Mouse (Mus musculus) CH12.LX (cell line): Measurements from ENCODE around the gene Gng2. TPM values are rescaled to one million over a fixed set of nuclear protein-coding genes. Genes with fewer than 3 reads are reported as not detected.

Experiments
- DNase-seq: peaks from one replicate; pipeline ENCODE4 v3.0.0-alpha.2; 2013; ENCODE audit errors: extremely low read depth
- H3K27ac ChIP-seq: 2 replicates; pipeline ENCODE4 v1.5.1; 2012; ENCODE audit warnings: low read depth, mild to moderate bottlenecking, control low read depth, moderate library complexity; ENCODE audit not compliant: insufficient read depth
- H3K27me3 ChIP-seq: replicated peaks from 2 replicates; pipeline ENCODE3; 2012; ENCODE audit warnings: inconsistent platforms
- H3K36me3 ChIP-seq, 2 experiments: replicated peaks in 1 of 2; 2 replicates each; pipeline versions ENCODE3 to v1.6.1; 2012; ENCODE audit warnings: inconsistent platforms in 1 of 2, low read length in 1 of 2, mild to moderate bottlenecking in 1 of 2, mixed read lengths in 1 of 2, moderate library complexity in 1 of 2; ENCODE audit not compliant: control insufficient read depth in 1 of 2, insufficient read depth in 1 of 2
- H3K4me1 ChIP-seq, 2 experiments: 2 replicates each; pipeline ENCODE4 v1.6.1; 2012; ENCODE audit warnings: inconsistent platforms in 1 of 2, moderate library complexity in 1 of 2; ENCODE audit not compliant: insufficient read depth in 2 of 2, control insufficient read depth in 1 of 2
- H3K4me2 ChIP-seq: 2 replicates; pipeline ENCODE4 v1.6.1; 2012; ENCODE audit warnings: low read depth, mild to moderate bottlenecking, control low read depth; ENCODE audit not compliant: poor library complexity, insufficient read depth, severe bottlenecking
- H3K4me3 ChIP-seq, 3 experiments: fragments of 150-350 bp in 1 of 3; sonication (generic) in 1 of 3; replicated peaks in 1 of 3; 2 replicates each; pipeline versions ENCODE3 to v1.5.1; 2011 to 2012; ENCODE audit warnings: low read depth in 2 of 3, low read length in 2 of 3, mild to moderate bottlenecking in 2 of 3, moderate library complexity in 2 of 3, control low read depth in 1 of 3, improper control_type of control experiment in 1 of 3, inconsistent platforms in 1 of 3, mixed read lengths in 1 of 3; ENCODE audit not compliant: poor library complexity in 1 of 3
- H3K79me2 ChIP-seq: replicated peaks from 2 replicates; pipeline ENCODE4 v1.6.1; 2012; ENCODE audit warnings: mild to moderate bottlenecking, moderate library complexity; ENCODE audit not compliant: control insufficient read depth, poor library complexity, insufficient read depth, severe bottlenecking; ENCODE audit errors: extremely low read depth
- H3K9ac ChIP-seq: 2 replicates; pipeline ENCODE4 v1.6.1; 2012; ENCODE audit warnings: low read depth, mild to moderate bottlenecking, control low read depth, moderate library complexity; ENCODE audit not compliant: insufficient read depth
- H3K9me3 ChIP-seq: replicated peaks from 2 replicates; pipeline ENCODE3; 2012; ENCODE audit warnings: low read length, inconsistent platforms, mixed read lengths
- BHLHE40 ChIP-seq: IDR thresholded peaks from 2 replicates; pipeline ENCODE4 v1.6.1; 2011; ENCODE audit warnings: mild to moderate bottlenecking, low read depth, low read length, improper control_type of control experiment
- CHD1 ChIP-seq: IDR thresholded peaks from 2 replicates; pipeline ENCODE4 v1.6.1; 2012; ENCODE audit warnings: low read depth, low read length, improper control_type of control experiment, inconsistent platforms
- CTCF ChIP-seq, 2 experiments: IDR thresholded peaks in 1 of 2; conservative IDR thresholded peaks in 1 of 2; 2 replicates each; pipeline ENCODE4 v1.5.1; 2011 to 2012; ENCODE audit warnings: low read depth in 2 of 2, low read length in 2 of 2, improper control_type of control experiment in 1 of 2, inconsistent platforms in 1 of 2, mild to moderate bottlenecking in 1 of 2, moderate library complexity in 1 of 2
- EP300 ChIP-seq: IDR thresholded peaks from 2 replicates; pipeline ENCODE4 v1.6.1; 2011; ENCODE audit warnings: low read length, improper control_type of control experiment
- KAT2A ChIP-seq: IDR thresholded peaks from 2 replicates; pipeline ENCODE4 v1.6.1; 2012; ENCODE audit warnings: low read length, improper control_type of control experiment, inconsistent platforms; ENCODE audit not compliant: insufficient replicate concordance
- MXI1 ChIP-seq: IDR thresholded peaks from 2 replicates; pipeline ENCODE4 v1.6.1; 2011; ENCODE audit warnings: mild to moderate bottlenecking, low read depth, low read length, improper control_type of control experiment
- MYC ChIP-seq: IDR thresholded peaks from 2 replicates; pipeline ENCODE4 v1.6.1; 2011; ENCODE audit warnings: low read depth, mild to moderate bottlenecking, improper control_type of control experiment, low read length
- PAX5 ChIP-seq: IDR thresholded peaks from 2 replicates; pipeline ENCODE4 v1.6.1; 2012; ENCODE audit warnings: low read length, inconsistent platforms, mixed read lengths
- RAD21 ChIP-seq: IDR thresholded peaks from 2 replicates; pipeline ENCODE4 v1.6.1; 2011; ENCODE audit warnings: low read depth, mild to moderate bottlenecking, low read length, improper control_type of control experiment, moderate library complexity
- TBP ChIP-seq: conservative IDR thresholded peaks from 2 replicates; pipeline ENCODE4 v1.6.1; 2011; ENCODE audit warnings: low read depth, low read length, improper control_type of control experiment
- UBTF ChIP-seq: IDR thresholded peaks from 2 replicates; pipeline ENCODE4 v1.6.1; 2012; ENCODE audit warnings: low read depth, mild to moderate bottlenecking, inconsistent platforms, low read length, improper control_type of control experiment, moderate library complexity
- USF1 ChIP-seq: IDR thresholded peaks from 2 replicates; pipeline ENCODE4 v1.6.1; 2014; ENCODE audit warnings: low read depth, mild to moderate bottlenecking, inconsistent platforms, low read length, improper control_type of control experiment
- ZC3H11A ChIP-seq: IDR thresholded peaks from 2 replicates; pipeline ENCODE4 v1.6.1; 2012; ENCODE audit warnings: low read depth, mild to moderate bottlenecking, inconsistent platforms, low read length, improper control_type of control experiment
- ZMIZ1 ChIP-seq: IDR thresholded peaks from 2 replicates; pipeline ENCODE4 v1.6.1; 2012; ENCODE audit warnings: low read depth, mild to moderate bottlenecking, inconsistent platforms, low read length, improper control_type of control experiment
- ZNF384 ChIP-seq: IDR thresholded peaks from 2 replicates; pipeline ENCODE4 v1.6.1; 2012; ENCODE audit warnings: low read depth, low read length, improper control_type of control experiment, inconsistent platforms
- dilution Hi-C: fragments of 300-500 bp; cut with MboI; formaldehyde crosslinking; loops from 2 replicates; pipeline ENCODE4 v1.14.3; 2020; ENCODE audit warnings: low sequenced_read_pairs; ENCODE audit not compliant: extremely low pct_unique_long_range_greater_than_20kb, extremely low pct_ligation_motif_present
- in situ Hi-C: fragments of 300-500 bp; cut with MboI; formaldehyde crosslinking; loops from 3 replicates; pipeline ENCODE4 v1.14.3; 2019; ENCODE audit warnings: low sequenced_read_pairs, low pct_ligation_motif_present, low pct_unique_long_range_greater_than_20kb, mixed read lengths
- polyA plus RNA-seq: library from polyadenylated mRNA; unstranded; fragments of >175 nt; gene quantifications from 2 replicates; pipeline ENCODE4 v1.2.1, GENCODE M21; 2012; ENCODE audit warnings: low read depth; ENCODE audit not compliant: insufficient read length
- total RNA-seq, 2 experiments: library from RNA; depleted of rRNA; stranded (reverse); fragments of 300-350 nt in 1 of 2; fragments of >200 nt in 1 of 2; gene quantifications; 2 replicates each; pipeline ENCODE4 v1.2.3; 2012 to 2014

The Gng2 gene
- total and polyA plus RNA-seq, 3 experiments, result 52.1 to 67.7 (median 63.4) TPM

- no peak for DNase-seq
- Histone ChIP-seq H3K4me1 (peaks cover 31 to 88% of the 10 kb centered on the region in 2 experiments), H3K4me2 (peak overlapping the region; percentile 93)
Measured at GRCm38 (mm10) chr14:19970106-19970785, 7.2 kb downstream of the Gng2 start.

GRCm38 (mm10) chr14:19969566-19969965 is 7.9 kb downstream of the Gng2 start:
- peak overlapping the region; percentile 65 for H3K9ac ChIP-seq
- peaks cover 0 to 13% of the 10 kb centered on the region in 2 experiments for H3K36me3 ChIP-seq
- peak overlapping the region; percentile 100 for H3K4me2 ChIP-seq
- H3K4me1 ChIP-seq, result peaks cover 31 to 84% of the 10 kb centered on the region in 2 experiments
- no peak overlapping the region for H3K27ac ChIP-seq
- H3K9me3 ChIP-seq, result no peaks in the 10 kb centered on the region
- dilution Hi-C loops (no loop called here), in situ Hi-C loops (no loop called here)
- H3K4me3 ChIP-seq, result no peak overlapping the region
- H3K79me2 ChIP-seq, result peaks cover 45% of the 10 kb centered on the region
- TF ChIP-seq CHD1 (no peak), MYC (0 out of 2 replicates have a peak, but pooled peaks have one; percentile 7)
- no peaks in the 10 kb centered on the region for H3K27me3 ChIP-seq
- no peak for DNase-seq

More at GRCm38 (mm10) chr14:19970106-19970785, 7.2 kb downstream of the Gng2 start:
- H3K9ac ChIP-seq, result peak overlapping the region; percentile 72
- peak overlapping the region; percentile 17 to 55 (median 32) for H3K4me3 ChIP-seq
- dilution Hi-C loops, result no loop called here
- peak overlapping the region; percentile 90 for H3K27ac ChIP-seq
- H3K9me3 ChIP-seq, result no peaks in the 10 kb centered on the region
- no peaks in the 10 kb centered on the region for H3K27me3 ChIP-seq
- peaks cover 46% of the 10 kb centered on the region for H3K79me2 ChIP-seq
- in situ Hi-C loops, result loop anchor here (10.0 kb wide), 1 partner anchor 95 kb away; no protein-coding TSS in a partner anchor
- peaks cover 0 to 12% of the 10 kb centered on the region in 2 experiments for H3K36me3 ChIP-seq
- TF ChIP-seq BHLHE40 (peak; percentile 16; the same call in 1 of the 2 replicates), ZMIZ1 (0 out of 2 replicates have a peak, but pooled peaks have one; percentile 22), ZNF384 (peak; percentile 27), CHD1 (peak; percentile 40; the same call in 1 of the 2 replicates), MXI1 (0 out of 2 replicates have a peak, but pooled peaks have one; percentile 39), USF1 (no peak), RAD21 (no peak; the same call in 1 of the 2 replicates), UBTF (no peak), CTCF (conservative IDR thresholded peaks at IDR 0.05 in 1 of 2, IDR thresholded peaks at IDR 0.05 in 1 of 2; ENCODE audit: low read depth in 2 of 2, low read length in 2 of 2) (peak in 1 of 2 experiments; percentile 33; a peak in 2 of 4 replicates), PAX5 (no peak), TBP (no peak), MYC (peak; percentile 14; the same call in 1 of the 2 replicates), ZC3H11A (no peak), EP300 (peak; percentile 6; the same call in 1 of the 2 replicates), KAT2A (no peak)
